Mouse (Mus musculus) cortical plate, adult 2 months (tissue): ENCODE measurements at regions not wholly inside any gene's neighbourhood (a gene's known extent, or its start where the extent isn't known, plus 50 kb on each side); places are given as distances from the start of the nearest gene placed in this dataset.

Experiments
- CTCF ChIP-seq: fragments of 200-500 bp; IDR thresholded peaks from 2 replicates; pipeline ENCODE4 v1.5.1; 2011; ENCODE audit warnings: mild to moderate bottlenecking, control low read depth, low read length; ENCODE audit not compliant: insufficient read depth; ENCODE audit errors: extremely low read depth
- POLR2A ChIP-seq: fragments of 200-500 bp; IDR thresholded peaks from 2 replicates; pipeline ENCODE4 v1.6.1; 2011; ENCODE audit warnings: mild to moderate bottlenecking, low read length, control low read depth; ENCODE audit not compliant: insufficient read depth; ENCODE audit errors: extremely low read depth

GRCm38 (mm10) chr12:46444644-46445313 lies 373.9 kb downstream of the Nova1 start:
- TF ChIP-seq CTCF: no peak
- TF ChIP-seq POLR2A: no peak
